Mouse (Mus musculus) midbrain, embryonic 13.5 days (tissue): ENCODE data around the gene Vsig8. TPM values are rescaled to one million over a fixed set of nuclear protein-coding genes. Genes with fewer than 3 reads are reported as not detected.

Experiments
- ATAC-seq: fragments of 200-750 bp; cut with Nextera tagmentation; 2 replicates; pipeline ENCODE4 v1.8.0; 2017; ENCODE audit warnings: mild to moderate bottlenecking, moderate TSS enrichment, moderate library complexity
- H3K27ac ChIP-seq: fragments of 300-500 bp; sonication (generic); 2 replicates; pipeline ENCODE4 v1.5.1; 2015; ENCODE audit warnings: inconsistent platforms, mild to moderate bottlenecking, moderate library complexity
- H3K27me3 ChIP-seq: fragments of 300-500 bp; sonication (generic); 2 replicates; pipeline ENCODE4 v1.6.1; 2015; ENCODE audit warnings: mild to moderate bottlenecking, inconsistent platforms
- H3K36me3 ChIP-seq: fragments of 300-500 bp; sonication (generic); 2 replicates; pipeline ENCODE4 v1.6.1; 2015; ENCODE audit warnings: mild to moderate bottlenecking, inconsistent platforms
- H3K4me1 ChIP-seq: fragments of 300-500 bp; sonication (generic); replicated peaks from 2 replicates; pipeline ENCODE4 v1.6.1; 2015; ENCODE audit warnings: inconsistent platforms
- H3K4me2 ChIP-seq: fragments of 300-500 bp; sonication (generic); replicated peaks from 2 replicates; pipeline ENCODE4 v1.6.1; 2015; ENCODE audit warnings: moderate library complexity, mild to moderate bottlenecking, inconsistent platforms
- H3K4me3 ChIP-seq: fragments of 300-500 bp; sonication (generic); replicated peaks from 2 replicates; pipeline ENCODE4 v1.5.1; 2015; ENCODE audit warnings: mild to moderate bottlenecking, inconsistent platforms
- H3K9ac ChIP-seq: fragments of 300-500 bp; sonication (generic); replicated peaks from 2 replicates; pipeline ENCODE4 v1.6.1; 2015; ENCODE audit warnings: mild to moderate bottlenecking, inconsistent platforms
- H3K9me3 ChIP-seq: fragments of 300-500 bp; sonication (generic); 2 replicates; pipeline ENCODE4 v1.6.1; 2016; ENCODE audit warnings: mild to moderate bottlenecking, inconsistent platforms
- WGBS: fragments of 180-500 bp; shearing (Covaris S2); methylation state at CpG from one replicate; pipeline ENCODE4 v1.1.7; 2015; 5-methylcytosine and 5-hydroxymethylcytosine counted together
- polyA plus RNA-seq: library from polyadenylated mRNA; unstranded; fragments of >200 nt; fragmentation: Nextera tagmentation; extraction: Ambion mirVana; gene quantifications from 2 replicates; pipeline ENCODE4 v1.2.1, GENCODE M21; 2015

Gene Vsig8
- 0.20 TPM in 1 of 2 replicates, not detected in the other for polyA plus RNA-seq

DNA sequence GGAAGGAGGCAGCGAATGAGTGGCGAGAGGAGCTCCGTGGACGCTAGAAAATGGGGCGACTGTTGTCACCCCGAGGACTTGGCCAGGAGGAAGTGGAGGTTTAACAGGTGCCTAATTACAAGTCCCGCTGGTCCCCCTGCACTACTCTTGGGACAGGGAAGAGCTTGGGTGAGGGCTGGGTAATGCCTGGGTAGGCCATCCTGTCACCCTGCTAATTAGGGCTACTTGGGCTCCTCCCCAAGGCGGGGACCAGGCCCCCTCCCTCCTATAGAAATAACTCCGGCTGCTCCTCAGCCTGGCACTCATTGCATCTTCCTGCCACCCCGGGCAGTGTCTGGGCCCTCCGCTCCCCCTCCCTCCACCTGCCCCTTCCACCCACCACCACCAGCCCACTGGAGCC, at the start of gene Vsig8:
TSS of gene Vsig8 (plus strand) at position 301 of the 400 bp plus-strand sequence.
- H3K36me3 ChIP-seq, result no peaks in the 10 kb centered on the region
- 80% methylated on average over 11 of the region's 11 CpGs for WGBS
- H3K27me3 ChIP-seq, result peaks cover 23% of the 10 kb centered on the region

DNA sequence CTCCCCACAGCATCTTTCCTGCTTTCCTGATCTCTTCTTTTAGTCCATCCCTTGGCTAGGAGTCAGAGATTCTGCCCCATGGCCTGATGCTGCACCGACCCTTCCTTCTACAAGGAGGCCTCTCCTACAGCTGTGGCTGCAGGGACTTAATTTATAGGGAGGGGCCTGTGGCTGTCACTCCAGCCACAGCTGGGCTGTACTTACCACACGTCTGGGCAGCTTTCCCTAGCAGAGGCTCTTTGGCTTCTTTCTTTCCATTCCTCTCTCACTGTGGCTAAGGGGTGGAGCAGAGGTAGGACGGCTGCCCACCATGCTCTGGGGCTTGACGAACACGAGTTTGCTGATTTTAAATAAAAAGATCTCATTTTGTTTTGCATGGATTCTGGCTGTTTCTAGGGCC, 48.7 kb upstream of the Vsig8 start:
- WGBS, result 67% methylated on average over 5 of the region's 5 CpGs
- Histone ChIP-seq H3K9ac (no peak overlapping the region), H3K4me1 (peaks cover 39% of the 10 kb centered on the region), H3K27ac (no peak overlapping the region), H3K27me3 (peaks cover 16% of the 10 kb centered on the region), H3K9me3 (no peaks in the 10 kb centered on the region), H3K36me3 (no peaks in the 10 kb centered on the region), H3K4me3 (no peak overlapping the region), H3K4me2 (no peak overlapping the region)
- no peak for ATAC-seq

More for the DNA sequence above, at the start of gene Vsig8:
- H3K4me3 ChIP-seq, result no peak within 1 kb of the TSS
- H3K9ac ChIP-seq, result no peak within 1 kb of the TSS
- H3K4me2 ChIP-seq, result no peak within 1 kb of the TSS
- no peak within 1 kb of the TSS for H3K27ac ChIP-seq
- peaks cover 18% of the 10 kb centered on the region for H3K4me1 ChIP-seq
- no peaks in the 10 kb centered on the region for H3K9me3 ChIP-seq
- ATAC-seq, result no peak

DNA sequence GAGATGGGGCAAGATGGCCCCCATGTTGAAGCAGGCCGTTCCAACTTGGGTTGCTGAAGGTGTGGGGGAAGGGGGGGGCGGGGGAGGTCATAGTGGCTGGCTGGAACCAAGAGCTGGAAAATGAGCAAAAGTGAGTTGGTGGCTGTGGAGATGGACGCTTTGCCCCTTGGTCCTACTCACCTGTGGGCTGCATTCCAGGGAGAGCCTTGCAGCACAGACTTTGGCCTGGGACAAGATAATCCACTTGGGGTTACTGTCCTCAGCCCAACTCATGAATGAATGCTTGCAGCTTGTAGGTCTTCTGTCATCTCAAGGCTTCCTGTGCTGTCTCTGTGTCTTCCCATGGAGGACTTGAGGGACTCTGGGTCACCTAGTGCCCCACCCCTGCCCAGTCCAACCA, 48.0 kb upstream of the Vsig8 start:
- H3K9me3 ChIP-seq, result no peaks in the 10 kb centered on the region
- H3K27me3 ChIP-seq, result peaks cover 9% of the 10 kb centered on the region
- ATAC-seq, result no peak
- H3K4me3 ChIP-seq, result no peak overlapping the region
- no peak overlapping the region for H3K4me2 ChIP-seq
- H3K9ac ChIP-seq, result no peak overlapping the region
- no peaks in the 10 kb centered on the region for H3K36me3 ChIP-seq
- H3K27ac ChIP-seq, result no peak overlapping the region
- WGBS, result 92% methylated on average over 3 of the region's 3 CpGs
- peaks cover 32% of the 10 kb centered on the region for H3K4me1 ChIP-seq

DNA sequence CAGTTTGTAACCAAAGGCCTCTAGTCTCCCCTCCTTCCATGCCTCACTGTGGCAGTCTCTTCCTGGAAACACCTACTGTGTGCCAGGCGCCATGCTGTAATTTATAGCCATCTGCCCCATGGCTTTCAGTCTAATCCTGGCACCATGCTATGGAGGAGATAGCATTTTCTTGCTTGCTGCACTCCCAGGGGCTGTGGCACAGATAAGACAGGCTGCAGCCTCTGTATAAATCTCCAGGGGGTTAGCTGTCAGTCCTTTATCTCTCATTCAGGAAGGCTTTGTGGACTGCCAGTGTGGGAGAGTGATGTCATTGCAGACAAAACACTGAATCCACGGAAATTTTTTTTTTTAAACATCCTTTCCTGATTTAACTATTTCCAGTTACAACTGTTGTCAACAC, 47.6 kb upstream of the Vsig8 start:
- WGBS, result 55% methylated on average over 2 of the region's 2 CpGs
- Histone ChIP-seq H3K4me2 (no peak overlapping the region), H3K4me3 (no peak overlapping the region), H3K4me1 (peaks cover 30% of the 10 kb centered on the region), H3K36me3 (no peaks in the 10 kb centered on the region), H3K9ac (no peak overlapping the region), H3K27ac (no peak overlapping the region), H3K27me3 (peaks cover 9% of the 10 kb centered on the region), H3K9me3 (no peaks in the 10 kb centered on the region)
- ATAC-seq, result no peak

GRCm38 (mm10) chr1:172509235-172509634, 46.5 kb upstream of the Vsig8 start:
- Histone ChIP-seq H3K27me3 (peaks cover 7% of the 10 kb centered on the region), H3K36me3 (no peaks in the 10 kb centered on the region), H3K4me3 (no peak overlapping the region), H3K9ac (no peak overlapping the region), H3K4me1 (peaks cover 21% of the 10 kb centered on the region), H3K27ac (no peak overlapping the region), H3K4me2 (no peak overlapping the region), H3K9me3 (no peaks in the 10 kb centered on the region)
- ATAC-seq, result no peak
- 86% methylated on average over 5 of the region's 5 CpGs for WGBS

- no peak overlapping the region for H3K4me2 ChIP-seq
- H3K9me3 ChIP-seq, result no peaks in the 10 kb centered on the region
- H3K4me1 ChIP-seq, result peaks cover 14% of the 10 kb centered on the region
- H3K27me3 ChIP-seq, result peaks cover 4% of the 10 kb centered on the region
- H3K36me3 ChIP-seq, result no peaks in the 10 kb centered on the region
- no peak overlapping the region for H3K9ac ChIP-seq
- WGBS, result 45% methylated on average over 8 of the region's 8 CpGs
- H3K27ac ChIP-seq, result no peak overlapping the region
- H3K4me3 ChIP-seq, result no peak overlapping the region
- ATAC-seq, result no peak
These were observed 45.8 kb upstream of the Vsig8 start for GRCm38 (mm10) chr1:172509983-172510382.

DNA sequence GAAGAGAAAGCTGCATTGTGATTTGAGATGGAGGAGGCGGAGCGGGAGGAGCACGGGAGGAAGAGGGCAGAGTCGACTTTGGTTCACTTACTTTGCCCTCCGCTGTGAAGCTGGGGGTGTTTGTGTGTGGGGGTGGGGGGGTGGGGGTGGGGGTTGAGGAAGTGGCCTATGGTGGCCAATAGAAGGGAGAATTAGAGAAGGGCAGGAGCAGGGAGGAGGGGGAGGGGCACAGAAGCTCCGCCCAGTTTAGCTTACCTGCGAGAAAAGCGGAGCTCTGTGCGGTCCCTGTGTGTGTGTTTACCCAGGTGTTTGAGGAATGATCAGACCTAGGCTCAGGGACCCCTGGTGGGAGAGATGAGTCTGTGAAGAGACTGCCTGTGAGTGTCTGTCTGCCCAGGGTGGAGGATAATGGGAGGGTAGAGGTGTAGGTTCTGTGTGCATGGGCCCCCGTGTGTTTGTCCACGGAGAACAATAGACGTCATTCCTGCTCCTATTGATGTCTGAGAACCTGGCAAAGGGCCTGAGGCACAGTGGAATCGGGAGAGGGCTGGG, 45.2 kb upstream of the Vsig8 start:
- Histone ChIP-seq H3K4me3 (no peak overlapping the region), H3K9me3 (no peaks in the 10 kb centered on the region), H3K4me1 (peaks cover 14% of the 10 kb centered on the region), H3K27me3 (no peaks in the 10 kb centered on the region), H3K27ac (no peak overlapping the region), H3K36me3 (no peaks in the 10 kb centered on the region), H3K9ac (no peak overlapping the region), H3K4me2 (no peak overlapping the region)
- no peak for ATAC-seq
- 22% methylated on average over 13 of the region's 13 CpGs for WGBS

DNA sequence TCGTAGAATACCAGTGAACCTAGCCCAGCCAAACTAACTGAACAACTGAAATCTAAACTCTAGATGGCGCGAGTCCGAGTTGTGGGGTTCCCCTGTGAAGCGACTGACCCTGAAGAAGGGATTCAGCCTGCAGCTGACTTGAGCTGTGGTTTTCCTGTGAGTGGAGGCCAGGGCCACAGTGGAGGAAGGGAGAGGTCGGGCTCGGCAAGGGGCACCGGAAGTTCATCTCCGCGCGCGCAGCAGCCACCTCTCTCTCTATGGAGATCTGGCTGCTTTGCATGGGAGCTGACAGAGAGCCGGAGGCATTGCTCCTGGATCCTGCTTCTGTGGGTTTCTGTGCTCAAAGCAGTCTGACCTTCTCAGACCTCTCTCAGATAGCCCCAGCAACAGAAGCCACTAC, 42.8 kb upstream of the Vsig8 start:
- Histone ChIP-seq H3K36me3 (no peaks in the 10 kb centered on the region), H3K4me1 (peaks cover 14% of the 10 kb centered on the region), H3K4me3 (no peak overlapping the region), H3K9ac (no peak overlapping the region), H3K27me3 (no peaks in the 10 kb centered on the region), H3K9me3 (0 out of 2 replicates have a peak, but pooled peaks cover 5% of the 10 kb centered on the region), H3K4me2 (peak overlapping the region; percentile 30), H3K27ac (no peak overlapping the region)
- ATAC-seq, result no peak
- 34% methylated on average over 13 of the region's 13 CpGs for WGBS

DNA sequence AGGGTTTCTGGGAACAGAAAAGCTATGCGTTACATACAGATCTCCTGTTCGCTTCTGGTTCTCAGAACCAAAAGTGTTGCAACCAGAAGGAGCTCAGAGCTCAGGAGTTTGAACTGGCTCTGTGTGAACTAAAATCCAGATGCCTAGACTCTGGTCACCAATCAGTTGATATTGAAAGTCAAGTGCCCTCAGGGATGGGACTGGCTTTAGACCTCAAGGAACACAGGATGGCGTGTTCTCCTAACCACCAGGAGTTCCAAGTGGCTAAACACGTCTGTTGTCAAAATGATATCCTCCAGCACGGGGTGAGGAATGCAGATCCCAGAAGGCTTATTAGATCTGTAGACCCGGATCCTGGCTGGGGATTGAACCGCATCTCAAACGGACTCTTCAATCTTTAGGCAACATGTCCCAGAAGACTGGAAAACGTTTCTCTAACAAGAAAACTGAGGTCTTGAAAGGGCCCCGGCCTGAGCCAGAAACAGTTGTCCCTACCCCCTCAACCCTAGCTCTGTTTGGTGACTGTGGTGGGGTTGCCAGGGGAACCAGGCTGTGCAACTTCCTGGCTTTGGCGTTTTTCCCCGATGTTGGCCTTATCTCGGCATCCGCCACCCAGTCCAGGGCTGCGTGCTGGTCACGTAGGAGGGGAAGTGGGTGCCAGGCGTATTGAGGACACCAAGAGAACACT, 42.1 kb upstream of the Vsig8 start:
- Histone ChIP-seq H3K36me3 (no peaks in the 10 kb centered on the region), H3K27ac (no peak overlapping the region), H3K4me2 (no peak overlapping the region), H3K9me3 (0 out of 2 replicates have a peak, but pooled peaks cover 5% of the 10 kb centered on the region), H3K4me1 (peaks cover 8% of the 10 kb centered on the region; the same call in 1 of the 2 replicates), H3K9ac (no peak overlapping the region), H3K4me3 (no peak overlapping the region), H3K27me3 (no peaks in the 10 kb centered on the region)
- ATAC-seq, result no peak
- WGBS, result 81% methylated on average over 17 of the region's 17 CpGs

DNA sequence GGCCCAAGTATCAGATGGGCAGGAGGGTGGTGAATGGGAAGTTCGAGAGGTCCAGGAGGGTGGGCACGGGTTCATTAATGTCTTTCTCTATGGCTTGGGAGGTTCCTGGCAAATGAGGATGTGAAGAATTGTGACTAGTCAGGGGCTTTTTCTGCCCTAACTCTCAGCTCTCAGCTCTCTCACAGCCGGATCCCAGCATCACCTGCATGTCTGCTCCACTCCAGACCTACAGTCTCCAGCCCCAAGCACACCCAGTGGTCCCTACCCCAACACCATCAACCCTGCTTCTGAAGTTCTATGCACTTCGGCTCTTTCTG, 41.6 kb upstream of the Vsig8 start:
- no peaks in the 10 kb centered on the region for H3K27me3 ChIP-seq
- no peak overlapping the region for H3K4me2 ChIP-seq
- 79% methylated on average over 4 of the region's 4 CpGs for WGBS
- no peak overlapping the region for H3K4me3 ChIP-seq
- H3K27ac ChIP-seq, result no peak overlapping the region
- peaks cover 7% of the 10 kb centered on the region; the same call in 1 of the 2 replicates for H3K4me1 ChIP-seq
- no peak for ATAC-seq
- H3K9me3 ChIP-seq, result 0 out of 2 replicates have a peak, but pooled peaks cover 5% of the 10 kb centered on the region
- H3K36me3 ChIP-seq, result no peaks in the 10 kb centered on the region
- H3K9ac ChIP-seq, result no peak overlapping the region

DNA sequence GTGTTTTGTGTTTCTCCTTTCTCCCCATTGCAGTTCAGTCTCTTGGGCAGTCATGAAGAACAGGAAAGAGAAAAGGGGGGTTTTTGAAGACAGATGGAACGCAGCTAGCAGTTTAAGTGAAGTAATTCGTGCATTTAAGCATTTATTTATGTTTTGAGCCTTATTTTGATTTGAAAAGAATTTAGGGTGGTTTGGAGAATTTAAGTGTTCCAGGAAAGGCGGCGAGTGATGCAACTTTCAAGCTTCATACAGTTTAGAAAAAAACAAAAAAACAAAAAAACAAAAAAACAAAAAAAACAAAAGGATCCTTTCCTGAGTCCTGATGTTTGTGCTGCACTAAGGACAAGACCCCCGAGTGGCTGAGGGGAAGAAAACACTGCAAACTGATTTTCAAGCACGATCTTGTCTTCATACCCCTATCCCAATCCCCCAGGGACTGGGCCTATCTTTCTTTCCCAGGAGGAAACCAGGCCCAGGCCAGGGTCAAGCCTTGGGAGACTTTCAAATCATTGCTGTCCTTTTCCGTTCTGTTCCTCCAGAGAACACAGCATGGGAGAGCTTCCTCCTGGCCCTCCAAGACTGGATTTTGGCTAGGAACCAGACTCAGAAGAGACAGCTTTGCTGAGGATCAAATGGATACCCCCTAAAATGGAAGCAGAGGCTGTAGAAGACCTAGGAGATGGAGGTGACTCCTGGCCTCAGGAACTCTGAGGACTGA, 41.0 kb upstream of the Vsig8 start:
- Histone ChIP-seq H3K4me1 (peaks cover 7% of the 10 kb centered on the region; the same call in 1 of the 2 replicates), H3K4me3 (no peak overlapping the region), H3K9me3 (0 out of 2 replicates have a peak, but pooled peaks cover 5% of the 10 kb centered on the region), H3K27me3 (no peaks in the 10 kb centered on the region), H3K36me3 (no peaks in the 10 kb centered on the region), H3K9ac (no peak overlapping the region), H3K27ac (no peak overlapping the region), H3K4me2 (no peak overlapping the region)
- ATAC-seq, result no peak
- WGBS, result 82% methylated on average over 7 of the region's 7 CpGs

DNA sequence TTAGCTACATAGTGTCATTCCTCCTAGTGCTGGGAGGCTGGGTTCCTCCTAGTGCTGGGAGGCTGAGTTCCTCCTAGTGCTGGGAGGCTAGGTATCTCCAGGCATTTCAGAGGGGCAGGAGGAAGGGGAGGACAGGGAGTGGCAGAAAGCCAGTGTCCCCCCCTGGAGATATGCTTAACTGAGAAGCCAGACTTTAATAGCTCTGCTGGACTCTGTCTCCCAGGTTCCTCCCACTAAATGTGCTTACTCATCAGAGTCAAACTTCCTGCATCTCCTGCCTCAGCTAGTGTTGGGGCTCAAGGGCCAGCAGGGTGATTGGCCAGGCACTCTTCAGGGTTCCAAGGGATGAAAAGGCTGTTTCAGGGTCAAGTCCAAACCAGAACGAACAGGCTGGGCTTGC, 40.3 kb upstream of the Vsig8 start:
- 83% methylated on average over 1 of the region's 1 CpGs for WGBS
- Histone ChIP-seq H3K27me3 (no peaks in the 10 kb centered on the region), H3K4me1 (peaks cover 12% of the 10 kb centered on the region), H3K4me2 (no peak overlapping the region), H3K9ac (no peak overlapping the region), H3K4me3 (no peak overlapping the region), H3K9me3 (0 out of 2 replicates have a peak, but pooled peaks cover 5% of the 10 kb centered on the region), H3K27ac (no peak overlapping the region), H3K36me3 (no peaks in the 10 kb centered on the region)
- ATAC-seq, result no peak
